Mouse (Mus musculus): ENCODE measurements around the gene Rab19. TPM values are rescaled to one million over a fixed set of nuclear protein-coding genes. Genes with fewer than 3 reads are reported as not detected.

The Rab19 gene
- 0.45 and 0.67 TPM in 2 replicates for polyA plus RNA-seq (2014; fragmentation: Nextera tagmentation; extraction: Ambion mirVana)

- no peaks in the 10 kb centered on the region for H3K4me1 ChIP-seq (ENCODE audit: control insufficient read depth, insufficient read depth, low read length)
- peak; percentile 35 for DNase-seq (ENCODE audit: low spot score)
- peak within 1 kb of the TSS; percentile 44 for H3K4me2 ChIP-seq (ENCODE audit: low read depth, severe bottlenecking)
- no peaks in the 10 kb centered on the region for H3K27me3 ChIP-seq (ENCODE audit: control insufficient read depth, insufficient read depth, low read length)
- H3K36me3 ChIP-seq (ENCODE audit: control insufficient read depth, insufficient read depth, low read length) = no peaks in the 10 kb centered on the region
- H3K27ac ChIP-seq (replicated peaks; ENCODE audit: low read depth, low read length) = no peak within 1 kb of the TSS
- 7% methylated on average over 20 of the region's 20 CpGs for WGBS
- peak within 1 kb of the TSS; percentile 23; the same call in 1 of the 2 replicates for H3K4me3 ChIP-seq (ENCODE audit: low read depth, low read length)
- ATAC-seq (ENCODE audit: insufficient number of reproducible peaks, low FRiP score, low TSS enrichment, low read depth) = no peak
- 0 out of 2 replicates have a peak within 1 kb of the TSS, but pooled peaks have one; percentile 28 for H3K9ac ChIP-seq (ENCODE audit: low read length)
- no peaks in the 10 kb centered on the region for H3K9me3 ChIP-seq (ENCODE audit: control insufficient read depth, low read length)
Measured at GRCm38 (mm10) chr6:39381125-39381880, at the start of gene Rab19. Gene Rab19 (plus strand): TSS chr6:39381175.

DNA sequence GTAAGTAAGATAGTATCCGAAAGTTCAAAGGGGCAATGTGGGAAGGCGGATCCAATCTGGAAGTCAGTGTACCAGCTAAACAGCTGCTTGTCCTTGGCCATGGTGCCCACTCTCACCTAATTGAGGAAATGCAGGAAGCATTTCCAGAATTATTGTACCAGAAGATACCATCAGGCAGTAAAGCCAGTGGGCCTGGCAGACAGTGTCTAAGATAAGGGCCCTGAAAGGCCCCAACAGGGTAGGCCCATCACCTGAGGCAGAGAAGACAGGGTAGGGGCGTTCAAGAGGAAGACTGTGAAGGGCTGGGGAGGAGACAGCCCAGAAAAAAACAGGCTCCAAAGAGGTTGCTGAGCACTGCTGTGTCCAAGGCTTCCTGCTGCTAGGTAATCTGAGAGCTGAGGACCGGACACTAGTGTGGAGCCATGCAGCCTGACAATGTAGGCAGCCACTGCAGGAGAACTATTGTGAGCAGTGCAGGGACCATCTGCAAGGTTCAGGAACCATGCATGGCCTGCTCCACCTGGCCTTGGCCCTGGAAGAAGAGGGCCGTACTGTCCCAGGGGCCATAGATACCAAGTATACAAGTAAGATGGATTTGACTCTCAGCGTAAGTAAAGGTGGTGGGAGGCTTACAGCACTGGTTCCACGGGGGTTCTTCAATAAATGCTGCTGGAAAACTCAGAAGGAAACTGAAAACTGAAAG lies 48.8 kb upstream of the Rab19 start:
- Histone ChIP-seq H3K4me1 (ENCODE audit: control insufficient read depth, insufficient read depth, low read length) (no peaks in the 10 kb centered on the region), H3K27ac (replicated peaks; ENCODE audit: low read depth, low read length) (no peak overlapping the region), H3K9ac (ENCODE audit: low read length) (no peak overlapping the region), H3K36me3 (ENCODE audit: control insufficient read depth, insufficient read depth, low read length) (peaks cover 6% of the 10 kb centered on the region), H3K9me3 (ENCODE audit: control insufficient read depth, low read length) (no peaks in the 10 kb centered on the region), H3K4me3 (ENCODE audit: low read depth, low read length) (no peak overlapping the region), H3K4me2 (ENCODE audit: low read depth, severe bottlenecking) (no peak overlapping the region), H3K27me3 (ENCODE audit: control insufficient read depth, insufficient read depth, low read length) (no peaks in the 10 kb centered on the region)
- no peak for ATAC-seq (ENCODE audit: insufficient number of reproducible peaks, low FRiP score, low TSS enrichment, low read depth)
- no peak for DNase-seq (ENCODE audit: low spot score)
- 86% methylated on average over 7 of the region's 7 CpGs for WGBS

DNA sequence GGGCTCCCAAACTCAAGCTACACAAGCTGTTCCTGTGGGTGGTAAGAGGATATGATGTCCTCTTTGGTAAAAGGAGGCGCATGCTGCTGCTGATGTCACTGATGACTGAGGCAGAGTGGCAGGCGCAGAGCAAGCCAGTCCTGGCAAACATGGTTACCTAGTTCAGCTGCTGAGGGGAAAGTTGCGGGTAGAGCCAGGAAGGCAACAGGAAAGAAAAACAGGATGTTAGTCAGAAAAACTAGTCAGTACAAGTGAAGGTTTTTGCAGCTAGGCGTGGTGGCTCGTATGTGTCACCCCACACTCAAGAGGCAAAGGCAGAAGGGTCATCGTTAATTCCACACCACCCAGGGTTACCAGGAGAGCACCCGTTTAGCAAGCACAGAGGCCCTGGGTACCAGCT lies 46.8 kb upstream of the Rab19 start:
- no peak for DNase-seq (ENCODE audit: low spot score)
- Histone ChIP-seq H3K4me1 (ENCODE audit: control insufficient read depth, insufficient read depth, low read length) (no peaks in the 10 kb centered on the region), H3K27ac (replicated peaks; ENCODE audit: low read depth, low read length) (no peak overlapping the region), H3K27me3 (ENCODE audit: control insufficient read depth, insufficient read depth, low read length) (no peaks in the 10 kb centered on the region), H3K36me3 (ENCODE audit: control insufficient read depth, insufficient read depth, low read length) (peaks cover 6% of the 10 kb centered on the region), H3K4me3 (ENCODE audit: low read depth, low read length) (no peak overlapping the region), H3K4me2 (ENCODE audit: low read depth, severe bottlenecking) (no peak overlapping the region), H3K9me3 (ENCODE audit: control insufficient read depth, low read length) (no peaks in the 10 kb centered on the region), H3K9ac (ENCODE audit: low read length) (no peak overlapping the region)
- ATAC-seq (ENCODE audit: insufficient number of reproducible peaks, low FRiP score, low TSS enrichment, low read depth) = no peak
- 88% methylated on average over 7 of the region's 7 CpGs for WGBS

DNA sequence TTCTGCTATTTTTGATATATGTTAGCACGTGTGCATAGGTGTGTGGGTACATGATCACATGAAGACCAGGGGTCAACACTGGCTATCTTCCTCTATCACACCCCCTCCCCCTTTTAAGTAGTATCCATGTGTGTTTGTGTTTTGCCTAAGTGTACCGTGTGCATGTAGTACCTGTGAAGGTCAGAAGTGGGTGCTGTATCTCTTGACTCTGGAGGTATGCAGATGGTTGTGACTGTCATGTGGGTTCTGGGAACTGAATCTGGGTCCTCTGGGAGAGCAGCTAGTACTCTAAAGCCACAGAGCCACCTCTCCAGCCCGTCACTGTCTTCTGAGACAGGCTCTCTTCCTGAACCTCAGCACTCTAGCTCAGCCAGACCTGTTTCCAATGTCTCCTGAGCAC lies 46.1 kb upstream of the Rab19 start:
- ATAC-seq (ENCODE audit: insufficient number of reproducible peaks, low FRiP score, low TSS enrichment, low read depth) = no peak
- no peaks in the 10 kb centered on the region for H3K9me3 ChIP-seq (ENCODE audit: control insufficient read depth, low read length)
- H3K27me3 ChIP-seq (ENCODE audit: control insufficient read depth, insufficient read depth, low read length) = no peaks in the 10 kb centered on the region

DNA sequence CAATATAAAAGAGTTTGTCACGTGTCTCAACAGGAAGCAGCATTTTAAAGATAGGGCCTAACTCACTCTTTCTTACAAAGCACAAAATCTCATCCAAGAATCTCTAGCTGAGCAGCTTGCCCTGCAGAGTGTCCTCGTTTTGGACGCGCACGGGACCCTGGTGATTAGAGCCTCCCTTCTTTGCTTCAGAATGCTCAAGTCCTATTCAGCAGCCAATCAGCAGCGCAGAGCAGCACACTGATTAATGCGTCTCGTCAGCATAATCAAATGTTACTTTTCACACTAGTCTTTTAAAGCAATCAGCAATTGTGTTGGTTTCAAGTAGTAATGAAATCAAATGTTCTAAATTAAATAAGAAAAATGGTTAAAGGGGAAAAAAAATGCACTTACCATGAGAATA lies 42.6 kb upstream of the Rab19 start:
- Histone ChIP-seq H3K36me3 (ENCODE audit: control insufficient read depth, insufficient read depth, low read length) (peaks cover 6% of the 10 kb centered on the region), H3K4me2 (ENCODE audit: low read depth, severe bottlenecking) (no peak overlapping the region), H3K9ac (ENCODE audit: low read length) (no peak overlapping the region), H3K27me3 (ENCODE audit: control insufficient read depth, insufficient read depth, low read length) (no peaks in the 10 kb centered on the region), H3K9me3 (ENCODE audit: control insufficient read depth, low read length) (no peaks in the 10 kb centered on the region), H3K27ac (replicated peaks; ENCODE audit: low read depth, low read length) (no peak overlapping the region), H3K4me1 (ENCODE audit: control insufficient read depth, insufficient read depth, low read length) (no peaks in the 10 kb centered on the region), H3K4me3 (ENCODE audit: low read depth, low read length) (no peak overlapping the region)
- ATAC-seq (ENCODE audit: insufficient number of reproducible peaks, low FRiP score, low TSS enrichment, low read depth) (no peak), DNase-seq (ENCODE audit: low spot score) (no peak)
- 94% methylated on average over 8 of the region's 8 CpGs for WGBS

More for the DNA sequence above, 46.1 kb upstream of the Rab19 start:
- Histone ChIP-seq H3K9ac (ENCODE audit: low read length) (no peak overlapping the region), H3K4me3 (ENCODE audit: low read depth, low read length) (no peak overlapping the region), H3K4me1 (ENCODE audit: control insufficient read depth, insufficient read depth, low read length) (no peaks in the 10 kb centered on the region), H3K27ac (replicated peaks; ENCODE audit: low read depth, low read length) (no peak overlapping the region), H3K4me2 (ENCODE audit: low read depth, severe bottlenecking) (no peak overlapping the region), H3K36me3 (ENCODE audit: control insufficient read depth, insufficient read depth, low read length) (peaks cover 6% of the 10 kb centered on the region)
- no peak for DNase-seq (ENCODE audit: low spot score)
- WGBS = 95% methylated on average over 3 of the region's 3 CpGs

GRCm38 (mm10) chr6:39341798-39342197 lies 39.2 kb upstream of the Rab19 start:
- Histone ChIP-seq H3K36me3 (ENCODE audit: control insufficient read depth, insufficient read depth, low read length) (peaks cover 2% of the 10 kb centered on the region; the same call in 1 of the 2 replicates), H3K27me3 (ENCODE audit: control insufficient read depth, insufficient read depth, low read length) (no peaks in the 10 kb centered on the region), H3K4me2 (ENCODE audit: low read depth, severe bottlenecking) (no peak overlapping the region), H3K9me3 (ENCODE audit: control insufficient read depth, low read length) (no peaks in the 10 kb centered on the region), H3K9ac (ENCODE audit: low read length) (no peak overlapping the region), H3K4me3 (ENCODE audit: low read depth, low read length) (no peak overlapping the region), H3K27ac (replicated peaks; ENCODE audit: low read depth, low read length) (no peak overlapping the region), H3K4me1 (ENCODE audit: control insufficient read depth, insufficient read depth, low read length) (peaks cover 5% of the 10 kb centered on the region; the same call in 1 of the 2 replicates)
- 100% methylated on average over 2 of the region's 2 CpGs for WGBS
- DNase-seq (ENCODE audit: low spot score) (no peak), ATAC-seq (ENCODE audit: insufficient number of reproducible peaks, low FRiP score, low TSS enrichment, low read depth) (no peak)

GRCm38 (mm10) chr6:39344020-39344419 lies 37.0 kb upstream of the Rab19 start:
- no peaks in the 10 kb centered on the region for H3K27me3 ChIP-seq (ENCODE audit: control insufficient read depth, insufficient read depth, low read length)
- peaks cover 2% of the 10 kb centered on the region; the same call in 1 of the 2 replicates for H3K36me3 ChIP-seq (ENCODE audit: control insufficient read depth, insufficient read depth, low read length)
- no peak overlapping the region for H3K4me3 ChIP-seq (ENCODE audit: low read depth, low read length)
- peak; percentile 94 for DNase-seq (ENCODE audit: low spot score)
- no peak overlapping the region for H3K27ac ChIP-seq (replicated peaks; ENCODE audit: low read depth, low read length)
- H3K9ac ChIP-seq (ENCODE audit: low read length) = no peak overlapping the region
- no peak overlapping the region for H3K4me2 ChIP-seq (ENCODE audit: low read depth, severe bottlenecking)
- no peak for ATAC-seq (ENCODE audit: insufficient number of reproducible peaks, low FRiP score, low TSS enrichment, low read depth)
- WGBS = 19% methylated on average over 12 of the region's 12 CpGs
- H3K4me1 ChIP-seq (ENCODE audit: control insufficient read depth, insufficient read depth, low read length) = peaks cover 12% of the 10 kb centered on the region; the same call in 1 of the 2 replicates
- no peaks in the 10 kb centered on the region for H3K9me3 ChIP-seq (ENCODE audit: control insufficient read depth, low read length)

GRCm38 (mm10) chr6:39345430-39345829 lies 35.5 kb upstream of the Rab19 start:
- WGBS = 30% methylated on average over 7 of the region's 7 CpGs
- H3K9me3 ChIP-seq (ENCODE audit: control insufficient read depth, low read length) = no peaks in the 10 kb centered on the region

More at GRCm38 (mm10) chr6:39345430-39345829, 35.5 kb upstream of the Rab19 start:
- no peaks in the 10 kb centered on the region for H3K27me3 ChIP-seq (ENCODE audit: control insufficient read depth, insufficient read depth, low read length)
- no peak overlapping the region for H3K4me2 ChIP-seq (ENCODE audit: low read depth, severe bottlenecking)
- no peak for DNase-seq (ENCODE audit: low spot score)
- H3K9ac ChIP-seq (ENCODE audit: low read length) = no peak overlapping the region; the same call in 1 of the 2 replicates
- H3K36me3 ChIP-seq (ENCODE audit: control insufficient read depth, insufficient read depth, low read length) = peaks cover 2% of the 10 kb centered on the region; the same call in 1 of the 2 replicates
- H3K4me3 ChIP-seq (ENCODE audit: low read depth, low read length) = no peak overlapping the region
- H3K4me1 ChIP-seq (ENCODE audit: control insufficient read depth, insufficient read depth, low read length) = peaks cover 12% of the 10 kb centered on the region; the same call in 1 of the 2 replicates
- H3K27ac ChIP-seq (replicated peaks; ENCODE audit: low read depth, low read length) = no peak overlapping the region
- no peak for ATAC-seq (ENCODE audit: insufficient number of reproducible peaks, low FRiP score, low TSS enrichment, low read depth)
